Mouse (Mus musculus) heart, postnatal 0 days (tissue): ENCODE measurements around the gene Pitpnm3. TPM values are rescaled to one million over a fixed set of nuclear protein-coding genes. Genes with fewer than 3 reads are reported as not detected.

Source experiments
- ATAC-seq: fragments of 200-750 bp; cut with Nextera tagmentation; 2 replicates; pipeline ENCODE4 v1.8.0; 2017; ENCODE audit warnings: low read depth, moderate number of reproducible peaks, moderate library complexity; ENCODE audit not compliant: insufficient read depth
- DNase-seq: peaks from one replicate; pipeline ENCODE4 v3.0.0-alpha.2; 2016; ENCODE audit warnings: low spot score
- H3K27ac ChIP-seq: fragments of 300-500 bp; sonication (generic); 2 replicates; pipeline ENCODE4 v1.5.1; 2014; ENCODE audit warnings: low read depth, mild to moderate bottlenecking
- H3K27me3 ChIP-seq: fragments of 300-500 bp; sonication (generic); 2 replicates; pipeline ENCODE4 v1.6.1; 2014; ENCODE audit warnings: low read length, mixed read lengths; ENCODE audit not compliant: control insufficient read depth, insufficient read depth
- H3K36me3 ChIP-seq: fragments of 300-500 bp; sonication (generic); replicated peaks from 2 replicates; pipeline ENCODE4 v1.6.1; 2014; ENCODE audit warnings: low read length, mixed read lengths; ENCODE audit not compliant: control insufficient read depth, insufficient read depth
- H3K4me1 ChIP-seq: fragments of 300-500 bp; sonication (generic); 2 replicates; pipeline ENCODE4 v1.6.1; 2014; ENCODE audit warnings: antibody characterized with exemption; ENCODE audit not compliant: control insufficient read depth, insufficient read depth
- H3K4me2 ChIP-seq: fragments of 300-500 bp; sonication (generic); 2 replicates; pipeline ENCODE4 v1.6.1; 2014; ENCODE audit warnings: low read depth, mild to moderate bottlenecking, low read length, moderate library complexity
- H3K4me3 ChIP-seq: fragments of 300-500 bp; sonication (generic); 2 replicates; pipeline ENCODE4 v1.5.1; 2014; ENCODE audit warnings: low read depth, low read length
- H3K9ac ChIP-seq: fragments of 300-500 bp; sonication (generic); replicated peaks from 2 replicates; pipeline ENCODE4 v1.6.1; 2014; ENCODE audit warnings: low read depth, low read length, mixed read lengths
- H3K9me3 ChIP-seq: fragments of 300-500 bp; sonication (generic); replicated peaks from 2 replicates; pipeline ENCODE4 v1.6.1; 2016; ENCODE audit warnings: low read length; ENCODE audit not compliant: control insufficient read depth
- CTCF ChIP-seq: IDR thresholded peaks from 2 replicates; pipeline ENCODE4 v1.5.1; 2016; ENCODE audit warnings: antibody characterized with exemption, control low read depth, low read depth
- EP300 ChIP-seq: IDR thresholded peaks from 2 replicates; pipeline ENCODE4 v1.6.1; 2016; ENCODE audit warnings: antibody characterized with exemption, low read depth
- WGBS: fragments of 180-500 bp; shearing (Covaris S2); extraction: QIAGEN DNeasy Blood & Tissue Kit; methylation state at CpG from one replicate; pipeline ENCODE4 v1.1.7; 2014; 5-methylcytosine and 5-hydroxymethylcytosine counted together
- polyA plus RNA-seq: library from polyadenylated mRNA; unstranded; fragments of >200 nt; fragmentation: Nextera tagmentation; extraction: Ambion mirVana; gene quantifications from 2 replicates; pipeline ENCODE4 v1.2.1, GENCODE M21; 2015
- total RNA-seq: library from RNA; depleted of rRNA; stranded (reverse); fragments of >200 nt; gene quantifications from 2 replicates; pipeline ENCODE4 v1.2.3, GENCODE M21; 2014; ENCODE audit warnings: low replicate concordance

The Pitpnm3 gene
- total and polyA plus RNA-seq, 2 experiments from 2014 or later, result 0.38 to 1.0 TPM

DNA sequence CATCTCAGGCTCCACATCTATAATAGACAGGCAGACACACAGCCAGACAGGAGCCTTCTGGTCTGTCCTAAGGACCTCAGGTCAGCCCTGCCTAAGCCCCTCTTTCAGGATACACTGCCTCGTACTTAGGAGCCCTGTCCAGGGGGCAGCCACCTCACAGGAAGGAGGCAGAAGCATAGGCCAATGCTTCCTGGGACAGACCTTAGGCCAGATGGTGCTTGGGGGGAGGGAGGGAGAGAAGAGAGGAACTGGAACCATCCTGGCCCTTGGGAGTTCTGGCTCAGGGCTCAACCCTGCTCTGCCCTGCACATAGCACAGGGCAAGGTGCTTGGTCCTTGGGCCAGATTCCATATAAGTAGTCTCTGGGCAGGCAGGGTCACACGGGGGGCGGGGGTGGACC lies 9.8 kb downstream of the Pitpnm3 start:
- ATAC-seq, result no peak
- H3K4me2 ChIP-seq, result no peak overlapping the region
- H3K9me3 ChIP-seq, result no peaks in the 10 kb centered on the region
- 75% methylated on average over 3 of the region's 3 CpGs for WGBS
- H3K27me3 ChIP-seq, result no peaks in the 10 kb centered on the region
- TF ChIP-seq EP300 (no peak), CTCF (no peak)
- H3K9ac ChIP-seq, result no peak overlapping the region
- H3K4me3 ChIP-seq, result no peak overlapping the region
- no peak overlapping the region for H3K27ac ChIP-seq
- no peak for DNase-seq
- peaks cover 7% of the 10 kb centered on the region for H3K4me1 ChIP-seq
- no peaks in the 10 kb centered on the region for H3K36me3 ChIP-seq

GRCm38 (mm10) chr11:72123531-72123930 lies 12.0 kb downstream of the Pitpnm3 start:
- no peak for DNase-seq
- no peak for ATAC-seq
- H3K36me3 ChIP-seq, result no peaks in the 10 kb centered on the region
- H3K9ac ChIP-seq, result no peak overlapping the region
- no peaks in the 10 kb centered on the region for H3K4me1 ChIP-seq
- no peak overlapping the region for H3K27ac ChIP-seq
- WGBS, result 61% methylated on average over 4 of the region's 4 CpGs
- H3K9me3 ChIP-seq, result no peaks in the 10 kb centered on the region
- H3K27me3 ChIP-seq, result no peaks in the 10 kb centered on the region
- no peak overlapping the region for H3K4me2 ChIP-seq
- no peak overlapping the region for H3K4me3 ChIP-seq
- no peak for TF ChIP-seq EP300
- TF ChIP-seq CTCF, result no peak

DNA sequence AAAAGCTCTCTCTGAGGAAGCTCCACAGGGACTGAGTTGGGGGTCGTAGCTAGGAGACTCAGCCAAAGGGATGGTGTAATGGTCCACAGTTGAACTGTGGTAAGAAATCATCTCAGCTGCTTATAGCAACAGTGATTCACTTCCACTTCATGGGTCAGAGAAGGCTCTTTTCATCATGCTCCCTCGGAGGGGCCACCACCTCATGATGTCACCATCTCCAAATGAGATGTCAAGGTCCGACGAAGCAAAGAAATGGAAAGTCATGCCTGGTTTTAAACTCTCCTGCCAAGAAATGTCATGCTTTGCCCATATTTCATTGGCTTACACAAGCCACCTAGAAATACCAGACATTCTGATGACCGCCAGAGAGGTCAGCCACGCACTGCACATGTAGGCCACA lies 15.2 kb downstream of the Pitpnm3 start:
- TF ChIP-seq CTCF (no peak), EP300 (no peak)
- H3K27me3 ChIP-seq, result no peaks in the 10 kb centered on the region
- no peak overlapping the region for H3K9ac ChIP-seq
- DNase-seq, result no peak
- H3K27ac ChIP-seq, result no peak overlapping the region
- H3K4me1 ChIP-seq, result no peaks in the 10 kb centered on the region
- H3K9me3 ChIP-seq, result no peaks in the 10 kb centered on the region
- H3K36me3 ChIP-seq, result no peaks in the 10 kb centered on the region
- WGBS, result 83% methylated on average over 6 of the region's 6 CpGs
- ATAC-seq, result no peak
- no peak overlapping the region for H3K4me2 ChIP-seq
- H3K4me3 ChIP-seq, result no peak overlapping the region

DNA sequence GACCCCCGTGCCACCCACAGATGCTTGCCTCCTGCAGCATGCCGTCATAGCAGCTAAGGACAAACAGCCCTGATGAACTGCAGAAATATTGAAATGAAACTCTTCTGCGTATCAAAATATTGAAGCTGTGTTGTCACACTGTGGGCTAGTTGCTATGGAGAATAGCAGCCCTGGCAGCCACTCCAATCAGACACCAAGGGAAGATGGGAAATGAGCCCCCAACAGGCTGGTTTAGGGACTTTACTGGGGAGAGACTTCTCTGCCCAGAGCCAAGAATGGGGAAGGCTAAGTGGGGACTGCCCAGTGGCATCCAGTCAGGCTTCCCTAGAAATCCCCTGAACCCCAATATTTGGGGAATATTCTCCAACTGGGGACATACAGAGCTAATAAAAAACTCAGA lies 16.9 kb downstream of the Pitpnm3 start:
- WGBS, result 74% methylated on average over 3 of the region's 3 CpGs
- no peak for DNase-seq
- ATAC-seq, result no peak
- no peak overlapping the region for H3K9ac ChIP-seq
- no peak overlapping the region for H3K4me2 ChIP-seq
- TF ChIP-seq CTCF (no peak), EP300 (no peak)
- no peak overlapping the region for H3K27ac ChIP-seq
- no peaks in the 10 kb centered on the region for H3K27me3 ChIP-seq
- H3K4me1 ChIP-seq, result no peaks in the 10 kb centered on the region
- H3K9me3 ChIP-seq, result no peaks in the 10 kb centered on the region
- H3K36me3 ChIP-seq, result no peaks in the 10 kb centered on the region
- no peak overlapping the region for H3K4me3 ChIP-seq

- no peaks in the 10 kb centered on the region for H3K9me3 ChIP-seq
- no peak overlapping the region for H3K4me3 ChIP-seq
- no peak for DNase-seq
- no peaks in the 10 kb centered on the region for H3K36me3 ChIP-seq
- no peak overlapping the region for H3K4me2 ChIP-seq
- no peaks in the 10 kb centered on the region for H3K27me3 ChIP-seq
- no peak overlapping the region for H3K27ac ChIP-seq
- no peak for ATAC-seq
- no peaks in the 10 kb centered on the region for H3K4me1 ChIP-seq
- H3K9ac ChIP-seq, result no peak overlapping the region
- no peak for TF ChIP-seq EP300
- no peak for TF ChIP-seq CTCF
- 55% methylated on average over 4 of the region's 4 CpGs for WGBS
Observed at GRCm38 (mm10) chr11:72113296-72113695, 22.3 kb downstream of the Pitpnm3 start.

- 50% methylated on average over 3 of the region's 3 CpGs for WGBS
- TF ChIP-seq EP300, result no peak
- no peak for TF ChIP-seq CTCF
- no peaks in the 10 kb centered on the region for H3K4me1 ChIP-seq
- no peak overlapping the region for H3K4me2 ChIP-seq
- no peak overlapping the region for H3K4me3 ChIP-seq
- DNase-seq (no peak), ATAC-seq (no peak)
- no peaks in the 10 kb centered on the region for H3K36me3 ChIP-seq
- H3K27me3 ChIP-seq, result no peaks in the 10 kb centered on the region
- no peaks in the 10 kb centered on the region for H3K9me3 ChIP-seq
- H3K9ac ChIP-seq, result no peak overlapping the region
- H3K27ac ChIP-seq, result no peak overlapping the region
Observed at GRCm38 (mm10) chr11:72110726-72111125, 24.9 kb downstream of the Pitpnm3 start.
